Mouse (Mus musculus) spleen, adult 2 months (tissue): ENCODE results near the gene Ncmap.

ENCODE experiments used
- CTCF ChIP-seq: fragments of 200-500 bp; IDR thresholded peaks from 2 replicates; pipeline ENCODE4 v1.5.1; 2011; ENCODE audit warnings: mild to moderate bottlenecking, inconsistent platforms; ENCODE audit not compliant: insufficient read depth, insufficient read length, insufficient replicate concordance; ENCODE audit errors: extremely low read depth
- POLR2A ChIP-seq: fragments of 200-500 bp; IDR thresholded peaks from 2 replicates; pipeline ENCODE4 v1.6.1; 2011; ENCODE audit warnings: low read depth, low read length, inconsistent platforms

DNA sequence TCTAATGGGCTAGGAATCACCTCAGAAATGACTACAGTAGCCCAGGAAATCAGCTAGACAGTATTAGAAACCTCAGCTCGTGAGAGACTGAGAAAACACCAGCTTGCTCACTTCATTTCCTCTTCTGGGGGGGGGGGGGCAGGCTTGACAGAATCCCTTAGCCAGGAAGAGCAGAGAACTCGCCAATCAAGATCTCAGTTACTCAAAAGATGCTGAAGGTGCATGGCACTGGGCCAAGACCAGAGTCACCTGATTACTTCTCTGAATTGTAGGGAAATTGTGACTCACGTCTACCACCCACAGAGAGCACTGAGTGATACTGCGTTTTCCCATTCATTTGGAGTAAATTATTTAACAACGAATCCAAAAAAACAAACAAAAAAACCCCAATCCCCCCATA, 8.2 kb upstream of the Ncmap start:
- no peak for TF ChIP-seq CTCF
- no peak for TF ChIP-seq POLR2A
